Mouse (Mus musculus) cortical plate, adult 2 months (tissue): ENCODE measurements around the gene Fancd2. TPM values are rescaled to one million over a fixed set of nuclear protein-coding genes. Genes with fewer than 3 reads are reported as not detected.

Experiments used
- H3K27ac ChIP-seq: fragments of 200-500 bp; 2 replicates; pipeline ENCODE4 v1.5.1; 2012; ENCODE audit warnings: low read length, control low read depth, inconsistent platforms; ENCODE audit not compliant: insufficient read depth
- H3K4me1 ChIP-seq: fragments of 200-500 bp; 2 replicates; pipeline ENCODE4 v1.6.1; 2011; ENCODE audit warnings: low read length; ENCODE audit not compliant: control insufficient read depth, insufficient read depth
- H3K4me3 ChIP-seq: fragments of 200-500 bp; 2 replicates; pipeline ENCODE4 v1.5.1; 2011; ENCODE audit warnings: mild to moderate bottlenecking, low read length, control low read depth; ENCODE audit not compliant: insufficient read depth
- CTCF ChIP-seq: fragments of 200-500 bp; IDR thresholded peaks from 2 replicates; pipeline ENCODE4 v1.5.1; 2011; ENCODE audit warnings: mild to moderate bottlenecking, control low read depth, low read length; ENCODE audit not compliant: insufficient read depth; ENCODE audit errors: extremely low read depth
- POLR2A ChIP-seq: fragments of 200-500 bp; IDR thresholded peaks from 2 replicates; pipeline ENCODE4 v1.6.1; 2011; ENCODE audit warnings: mild to moderate bottlenecking, low read length, control low read depth; ENCODE audit not compliant: insufficient read depth; ENCODE audit errors: extremely low read depth
- polyA plus RNA-seq: library from polyadenylated mRNA; depleted of rRNA; stranded (reverse); fragments of >200 nt; gene quantifications from 2 replicates; pipeline ENCODE4 v1.2.3, GENCODE M21; 2012

The Fancd2 gene
- polyA plus RNA-seq, 1 experiment = 4.3 TPM

- peak within 1 kb of the TSS; percentile 71 for H3K4me3 ChIP-seq
- H3K4me1 ChIP-seq = no peaks in the 10 kb centered on the region; the same call in 1 of the 2 replicates
- H3K27ac ChIP-seq = peak within 1 kb of the TSS; percentile 85
- TF ChIP-seq CTCF (no peak), POLR2A (peak; percentile 26; the same call in 1 of the 2 replicates)
These were observed 92.7 kb downstream of the Fancd2 start, which contains the start of gene Vhl for GRCm38 (mm10) chr6:113623941-113624751. Gene Vhl (plus strand): TSS chr6:113623959.

GRCm38 (mm10) chr6:113624989-113625770 lies 93.7 kb downstream of the Fancd2 start:
- H3K27ac ChIP-seq = no peak overlapping the region
- peak overlapping the region; percentile 71 for H3K4me3 ChIP-seq
- no peaks in the 10 kb centered on the region; the same call in 1 of the 2 replicates for H3K4me1 ChIP-seq
- TF ChIP-seq POLR2A = no peak
- TF ChIP-seq CTCF = no peak

GRCm38 (mm10) chr6:113630322-113630721 lies 98.8 kb downstream of the Fancd2 start:
- Histone ChIP-seq H3K27ac (no peak overlapping the region), H3K4me3 (no peak overlapping the region), H3K4me1 (no peaks in the 10 kb centered on the region; the same call in 1 of the 2 replicates)
- no peak for TF ChIP-seq POLR2A
- TF ChIP-seq CTCF = no peak

GRCm38 (mm10) chr6:113632863-113633262 lies 101.4 kb downstream of the Fancd2 start:
- H3K27ac ChIP-seq = no peak overlapping the region
- H3K4me1 ChIP-seq = no peaks in the 10 kb centered on the region; the same call in 1 of the 2 replicates
- TF ChIP-seq CTCF (no peak), POLR2A (no peak)
- no peak overlapping the region for H3K4me3 ChIP-seq

GRCm38 (mm10) chr6:113638302-113639040 lies 107.0 kb downstream of the Fancd2 start, which contains the start of gene Irak2:
Gene Irak2 (plus strand): TSS chr6:113638467.
- H3K27ac ChIP-seq = 0 out of 2 replicates have a peak within 1 kb of the TSS, but pooled peaks have one; percentile 39

GRCm38 (mm10) chr6:113639201-113639600 lies 107.7 kb downstream of the Fancd2 start:
- Histone ChIP-seq H3K4me1 (no peaks in the 10 kb centered on the region; the same call in 1 of the 2 replicates), H3K27ac (no peak overlapping the region), H3K4me3 (peak overlapping the region; percentile 73)

More at GRCm38 (mm10) chr6:113638302-113639040, 107.0 kb downstream of the Fancd2 start, which contains the start of gene Irak2:
- Histone ChIP-seq H3K4me1 (no peaks in the 10 kb centered on the region; the same call in 1 of the 2 replicates), H3K4me3 (peak within 1 kb of the TSS; percentile 73)
- TF ChIP-seq POLR2A (peak; percentile 82), CTCF (peak; percentile 80)

GRCm38 (mm10) chr6:113642605-113643004 lies 111.1 kb downstream of the Fancd2 start:
- TF ChIP-seq CTCF = no peak
- no peak for TF ChIP-seq POLR2A
- Histone ChIP-seq H3K4me3 (no peak overlapping the region), H3K27ac (no peak overlapping the region), H3K4me1 (no peaks in the 10 kb centered on the region; the same call in 1 of the 2 replicates)

More at GRCm38 (mm10) chr6:113639201-113639600, 107.7 kb downstream of the Fancd2 start:
- TF ChIP-seq POLR2A (no peak), CTCF (no peak)

- Histone ChIP-seq H3K4me3 (no peak overlapping the region), H3K4me1 (no peaks in the 10 kb centered on the region; the same call in 1 of the 2 replicates), H3K27ac (no peak overlapping the region)
- TF ChIP-seq POLR2A = no peak
- TF ChIP-seq CTCF = no peak
These were observed 111.5 kb downstream of the Fancd2 start for GRCm38 (mm10) chr6:113643021-113643420.

- Histone ChIP-seq H3K4me1 (no peaks in the 10 kb centered on the region; the same call in 1 of the 2 replicates), H3K4me3 (no peak overlapping the region), H3K27ac (peak overlapping the region; percentile 78)
- TF ChIP-seq POLR2A (no peak), CTCF (no peak)
These were observed 112.5 kb downstream of the Fancd2 start for GRCm38 (mm10) chr6:113643967-113644366.
